Mouse (Mus musculus) liver, embryonic 18 days (tissue): ENCODE data around the gene Gm13128. TPM values are rescaled to one million over a fixed set of nuclear protein-coding genes. Genes with fewer than 3 reads are reported as not detected.

Experiments used
- polyA plus RNA-seq: library from polyadenylated mRNA; depleted of rRNA; stranded (reverse); fragments of >200 nt; gene quantifications from 2 replicates; pipeline ENCODE4 v1.2.3, GENCODE M21; 2012; rRNA removed

The Gm13128 gene
- not detected in 2 replicates for polyA plus RNA-seq

GRCm38 (mm10) chr4:144329949-144330348 lies at the start of gene Gm13128:
TSS of gene Gm13128 (plus strand) at chr4:144330249.

GRCm38 (mm10) chr4:144280388-144280787 lies 49.7 kb upstream of the Gm13128 start, which contains the start of gene Pramel5:
TSS of gene Pramel5 (minus strand) at chr4:144280488.

GRCm38 (mm10) chr4:144357642-144358041 lies 27.6 kb downstream of the Gm13128 start, which contains the start of gene Gm13119:
TSS of gene Gm13119 (plus strand) at chr4:144357942.

GRCm38 (mm10) chr4:144377911-144378310 lies 47.9 kb downstream of the Gm13128 start, which contains the start of gene Pramef20:
TSS of gene Pramef20 (minus strand) at chr4:144377933.

Other genes with a start within 250 kb of the Gm13128 start
- not detected in 2 replicates for gene Gm13102, start 223.8 kb upstream of the Gm13128 start, polyA plus RNA-seq
- gene Oog3, start 167.6 kb upstream of the Gm13128 start, polyA plus RNA-seq, result not detected in 2 replicates
- not detected in 2 replicates for gene Oog2, start 139.5 kb upstream of the Gm13128 start, polyA plus RNA-seq
- not detected in 2 replicates for gene C87977, start 116.9 kb upstream of the Gm13128 start, polyA plus RNA-seq
- not detected in 2 replicates for gene Pramel5, start 49.8 kb upstream of the Gm13128 start, polyA plus RNA-seq
- gene Gm13119, start 27.7 kb downstream of the Gm13128 start, polyA plus RNA-seq, result not detected in 2 replicates
- not detected in 2 replicates for gene Pramef20, start 47.7 kb downstream of the Gm13128 start, polyA plus RNA-seq
- not detected in 2 replicates for gene Pramef12, start 78.2 kb downstream of the Gm13128 start, polyA plus RNA-seq
- not detected in 2 replicates for gene 1700012P22Rik, start 108.5 kb downstream of the Gm13128 start, polyA plus RNA-seq
- gene Gm9944, start 123.1 kb downstream of the Gm13128 start, polyA plus RNA-seq, result not detected in 2 replicates
- gene Aadacl3, start 133.5 kb downstream of the Gm13128 start, polyA plus RNA-seq, result not detected in 2 replicates
- gene 9430007A20Rik, start 189.6 kb downstream of the Gm13128 start, polyA plus RNA-seq, result not detected in 2 replicates
- gene Gm13124, start 234.9 kb downstream of the Gm13128 start, polyA plus RNA-seq, result not detected in 2 replicates